ENCODE assay signal across 14 mouse cellular contexts in the genomic region with DNA sequence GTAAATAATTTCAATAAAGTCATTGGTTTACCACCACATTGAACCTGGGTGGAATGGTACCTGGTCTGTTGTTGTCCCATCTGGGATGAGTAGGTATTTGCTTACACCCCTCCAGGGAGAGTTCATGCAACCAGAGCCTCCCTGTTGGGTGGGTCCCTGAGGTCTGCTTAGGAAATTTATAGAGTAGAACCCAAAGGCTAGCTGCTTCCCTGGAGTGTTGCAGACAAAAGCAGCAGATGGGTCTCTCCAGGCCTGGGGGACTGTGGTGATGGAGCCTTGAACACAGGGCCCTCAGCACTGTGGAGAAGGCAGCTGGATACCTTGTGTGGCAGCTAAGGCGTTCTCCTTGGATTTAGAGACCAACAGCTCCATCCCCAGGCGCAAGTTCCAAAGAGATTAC. TPM values are rescaled to one million over a fixed set of nuclear protein-coding genes. Genes with fewer than 3 reads are reported as not detected.
DNase-seq lines count a peak whose midpoint lies in the region; ATAC-seq lines count a peak whose summit lies in the region.
"Had no signal": no experiment of that assay in that cellular context is flagged by ENCODE, and none has a peak within 500 bp of the region (broad histone marks: within the 10 kb centered on the region; RNA-seq: fewer than 3 reads in every experiment).

No protein-coding gene starts in this region.

- no peak overlapping the region for H3K4me3 ChIP-seq in embryonic facial prominence, embryonic 14.5 days (ENCODE audit: low read depth, low read length)
- no peak overlapping the region for H3K4me3 ChIP-seq in embryonic facial prominence, embryonic 10.5 days
- no peak overlapping the region for H3K4me3 ChIP-seq in embryonic facial prominence, embryonic 15.5 days (replicated peaks)

- no peaks in the 10 kb centered on the region for H3K27me3 ChIP-seq in embryonic facial prominence, embryonic 14.5 days (replicated peaks; ENCODE audit: control insufficient read depth, insufficient read depth, low read length)
- no peaks in the 10 kb centered on the region for H3K27me3 ChIP-seq in embryonic facial prominence, embryonic 10.5 days (replicated peaks; ENCODE audit: low read depth, poor library complexity, severe bottlenecking)
- no peaks in the 10 kb centered on the region for H3K27me3 ChIP-seq in embryonic facial prominence, embryonic 15.5 days
- H3K27me3 ChIP-seq: CH12.LX had no signal

- no peak overlapping the region for H3K9ac ChIP-seq in embryonic facial prominence, embryonic 14.5 days (ENCODE audit: low read depth, low read length)
- H3K9ac ChIP-seq in embryonic facial prominence, embryonic 15.5 days: no peak overlapping the region

- no peaks in the 10 kb centered on the region for H3K4me1 ChIP-seq in embryonic facial prominence, embryonic 14.5 days (ENCODE audit: control insufficient read depth, insufficient read depth, low read length)
- H3K4me1 ChIP-seq in embryonic facial prominence, embryonic 10.5 days: 0 out of 2 replicates have a peak, but pooled peaks cover 2% of the 10 kb centered on the region
- H3K4me1 ChIP-seq in embryonic facial prominence, embryonic 15.5 days: 0 out of 2 replicates have a peak, but pooled peaks cover 4% of the 10 kb centered on the region

- ATAC-seq in embryonic facial prominence, embryonic 14.5 days (ENCODE audit: low read depth): peak; percentile 53; the same call in 1 of the 2 replicates
- peak; percentile 64 for ATAC-seq in embryonic facial prominence, embryonic 15.5 days (ENCODE audit: insufficient number of reproducible peaks, low FRiP score, low TSS enrichment, low read depth)
- no peak for ATAC-seq in inflammation-experienced regulatory T-cells, adult 6 months
- ATAC-seq: activated CD4-positive, CD25-positive, alpha-beta regulatory T cell, adult 4 months; CD4-positive, CD25-positive, alpha-beta regulatory T cell, adult 4 months; Patski had no signal

- H3K36me3 ChIP-seq in embryonic facial prominence, embryonic 14.5 days (ENCODE audit: control insufficient read depth, insufficient read depth, low read length): no peaks in the 10 kb centered on the region
- no peaks in the 10 kb centered on the region for H3K36me3 ChIP-seq in embryonic facial prominence, embryonic 10.5 days (replicated peaks)
- H3K36me3 ChIP-seq in embryonic facial prominence, embryonic 15.5 days: no peaks in the 10 kb centered on the region
- H3K36me3 ChIP-seq: G1E had no signal

- H3K27ac ChIP-seq in embryonic facial prominence, embryonic 14.5 days (replicated peaks; ENCODE audit: low read depth, low read length): no peak overlapping the region
- H3K27ac ChIP-seq in embryonic facial prominence, embryonic 10.5 days (replicated peaks): no peak overlapping the region
- H3K27ac ChIP-seq in embryonic facial prominence, embryonic 15.5 days (replicated peaks): no peak overlapping the region

- no peaks in the 10 kb centered on the region for H3K9me3 ChIP-seq in embryonic facial prominence, embryonic 14.5 days (ENCODE audit: control insufficient read depth, low read length)
- H3K9me3 ChIP-seq in embryonic facial prominence, embryonic 10.5 days: no peaks in the 10 kb centered on the region
- H3K9me3 ChIP-seq in embryonic facial prominence, embryonic 15.5 days (replicated peaks): no peaks in the 10 kb centered on the region
- H3K9me3 ChIP-seq: G1E had no signal

- WGBS in embryonic facial prominence, embryonic 14.5 days: 81% methylated on average over 2 of the region's 2 CpGs
- 91% methylated on average over 2 of the region's 2 CpGs for WGBS in embryonic facial prominence, embryonic 10.5 days
- WGBS in embryonic facial prominence, embryonic 15.5 days: 90% methylated on average over 2 of the region's 2 CpGs

- no peak overlapping the region for H3K4me2 ChIP-seq in embryonic facial prominence, embryonic 14.5 days (ENCODE audit: low read depth, low read length)
- no peak overlapping the region for H3K4me2 ChIP-seq in embryonic facial prominence, embryonic 15.5 days (replicated peaks)

- no peak for DNase-seq in embryonic facial prominence, embryonic 14.5 days (ENCODE audit: low spot score)
- DNase-seq in embryonic facial prominence, embryonic 10.5 days (ENCODE audit: low spot score): no peak
- DNase-seq: adrenal gland, adult 8-10 months; B cell, adult 2 months; cerebellum, adult 11 months; cerebellum, adult 11-12 months had no signal

RNA-seq across cellular contexts. Expression of gene Cnih3, which starts 40.1 kb away (rescaled TPM):
- polyA plus RNA-seq in embryonic facial prominence, embryonic 14.5 days (2014; fragmentation: Nextera tagmentation; extraction: Ambion mirVana): 1.3 and 1.6 TPM in 2 replicates
- polyA plus RNA-seq in embryonic facial prominence, embryonic 10.5 days (2016; fragmentation: Nextera tagmentation; extraction: Ambion mirVana): 0.24 and 0.57 TPM in 2 replicates
- polyA plus RNA-seq in embryonic facial prominence, embryonic 15.5 days (2015; fragmentation: Nextera tagmentation; extraction: Ambion mirVana): 1.8 and 2.3 TPM in 2 replicates
- polyA plus RNA-seq in inflammation-experienced regulatory T-cells, adult 6 months (2017; shearing (Covaris generic)): not detected
- polyA plus RNA-seq: activated CD4-positive, CD25-positive, alpha-beta regulatory T cell, adult 4 months; adrenal gland, adult 2 months; CD4-positive, CD25-positive, alpha-beta regulatory T cell, adult 4 months; G1E had no signal
